24 mouse cellular contexts compared by ENCODE assay signal in the genomic region with DNA sequence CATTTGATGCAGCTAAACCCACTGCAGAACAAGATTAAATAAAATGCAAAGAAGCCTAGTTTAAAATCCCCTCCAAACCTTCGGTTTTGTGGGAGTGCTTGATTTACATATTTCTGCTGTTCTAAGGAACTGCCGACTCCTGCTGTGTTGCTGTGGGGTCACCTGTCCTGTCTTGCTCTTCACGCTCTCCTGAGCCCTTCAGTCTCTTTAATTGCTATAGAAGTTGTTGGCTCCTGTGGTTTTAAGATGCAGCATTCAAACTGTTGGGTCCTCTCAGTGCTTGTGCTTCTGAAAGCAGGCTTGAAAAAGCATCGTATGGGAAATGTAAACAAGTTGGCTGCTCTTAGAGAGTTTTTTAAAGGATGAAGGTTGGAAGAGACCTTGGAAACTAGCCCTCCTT. TPM values are rescaled to one million over a fixed set of nuclear protein-coding genes. Genes with fewer than 3 reads are reported as not detected.
A peak's percentile ranks its signal among the peaks of the same experiment; 100 is the strongest.
DNase-seq lines count a peak whose midpoint lies in the region; ATAC-seq and TF ChIP-seq lines count a peak whose summit lies in the region.
"Had no signal": no experiment of that assay in that cellular context is flagged by ENCODE, and none has a peak within 500 bp of the region (broad histone marks: within the 10 kb centered on the region; RNA-seq: fewer than 3 reads in every experiment).

No protein-coding gene starts in this region.

- ATAC-seq in kidney, embryonic 14.5 days (ENCODE audit: low FRiP score, low TSS enrichment) = no peak
- ATAC-seq in liver, embryonic 12.5 days = no peak
- ATAC-seq in stomach, postnatal 0 days (ENCODE audit: low FRiP score, low TSS enrichment) = no peak
- no peak for ATAC-seq in forebrain, embryonic 13.5 days
- ATAC-seq: hindbrain, embryonic 16.5 days; intestine, embryonic 16.5 days had no signal

- H3K4me3 ChIP-seq in gastrocnemius, adult 2 months = no peak overlapping the region
- H3K4me3 ChIP-seq in kidney, embryonic 14.5 days (ENCODE audit: low read length) = no peak overlapping the region
- H3K4me3 ChIP-seq in liver, embryonic 12.5 days = no peak overlapping the region
- no peak overlapping the region for H3K4me3 ChIP-seq in stomach, postnatal 0 days (ENCODE audit: low read depth, low read length)
- no peak overlapping the region for H3K4me3 ChIP-seq in forebrain, embryonic 13.5 days
- H3K4me3 ChIP-seq: embryonic facial prominence, embryonic 13.5 days; forebrain, embryonic 10.5 days; midbrain, embryonic 12.5 days; neural tube, embryonic 13.5 days had no signal

- intact Hi-C loops in gastrocnemius, adult 2 months (cut with DNase I) = no loop called here
- intact Hi-C loops in gastrocnemius, postnatal 14 days (cut with DNase I; ENCODE audit: low total_unique reads) = no loop called here

- H3K36me3 ChIP-seq in kidney, embryonic 14.5 days (ENCODE audit: control insufficient read depth, insufficient read depth, low read length) = no peaks in the 10 kb centered on the region
- peaks cover 20% of the 10 kb centered on the region for H3K36me3 ChIP-seq in liver, embryonic 12.5 days
- H3K36me3 ChIP-seq in stomach, postnatal 0 days (ENCODE audit: control insufficient read depth, insufficient read depth, low read length) = no peaks in the 10 kb centered on the region
- no peaks in the 10 kb centered on the region for H3K36me3 ChIP-seq in forebrain, embryonic 13.5 days (ENCODE audit: poor library complexity, severe bottlenecking)
- H3K36me3 ChIP-seq: forebrain, embryonic 10.5 days; midbrain, embryonic 12.5 days; neural tube, embryonic 13.5 days had no signal

- peak overlapping the region; percentile 10; the same call in 1 of the 2 replicates for H3K4me2 ChIP-seq in kidney, embryonic 14.5 days (replicated peaks; ENCODE audit: low read depth, low read length)
- H3K4me2 ChIP-seq in liver, embryonic 12.5 days = peak overlapping the region; percentile 65
- H3K4me2 ChIP-seq in stomach, postnatal 0 days (replicated peaks; ENCODE audit: low read depth) = no peak overlapping the region
- H3K4me2 ChIP-seq in forebrain, embryonic 13.5 days = no peak overlapping the region
- H3K4me2 ChIP-seq: embryonic facial prominence, embryonic 13.5 days; lung, embryonic 14.5 days; midbrain, embryonic 12.5 days; neural tube, embryonic 13.5 days had no signal

- H3K27ac ChIP-seq in gastrocnemius, adult 2 months = peak overlapping the region; percentile 57; the same call in 1 of the 2 replicates
- H3K27ac ChIP-seq in kidney, embryonic 14.5 days (ENCODE audit: low read depth, low read length) = no peak overlapping the region
- H3K27ac ChIP-seq in liver, embryonic 12.5 days = peak overlapping the region; percentile 97
- H3K27ac ChIP-seq in stomach, postnatal 0 days (replicated peaks) = peak overlapping the region; percentile 25; the same call in 1 of the 2 replicates
- H3K27ac ChIP-seq in forebrain, embryonic 13.5 days = no peak overlapping the region
- H3K27ac ChIP-seq: embryonic facial prominence, embryonic 13.5 days; midbrain, embryonic 12.5 days; neural tube, embryonic 13.5 days had no signal

- no peak overlapping the region for H3K9ac ChIP-seq in kidney, embryonic 14.5 days (ENCODE audit: low read depth, low read length)
- peak overlapping the region; percentile 65 for H3K9ac ChIP-seq in liver, embryonic 12.5 days
- H3K9ac ChIP-seq in stomach, postnatal 0 days (ENCODE audit: low read length) = no peak overlapping the region
- H3K9ac ChIP-seq in forebrain, embryonic 13.5 days = no peak overlapping the region
- H3K9ac ChIP-seq: embryonic facial prominence, embryonic 13.5 days; lung, embryonic 14.5 days; midbrain, embryonic 12.5 days; neural tube, embryonic 13.5 days had no signal

- TF ChIP-seq CTCF in gastrocnemius, adult 2 months (IDR thresholded peaks at IDR 0.05) = no peak
- no peak for TF ChIP-seq CTCF in stomach, postnatal 0 days (IDR thresholded peaks at IDR 0.05; ENCODE audit: low read depth)

- H3K9me3 ChIP-seq in kidney, embryonic 14.5 days (ENCODE audit: control insufficient read depth, low read length) = no peaks in the 10 kb centered on the region
- H3K9me3 ChIP-seq in liver, embryonic 12.5 days (replicated peaks) = 0 out of 2 replicates have a peak, but pooled peaks cover 2% of the 10 kb centered on the region
- H3K9me3 ChIP-seq in stomach, postnatal 0 days (ENCODE audit: control insufficient read depth, low read length) = no peaks in the 10 kb centered on the region
- H3K9me3 ChIP-seq in forebrain, embryonic 13.5 days (replicated peaks) = no peaks in the 10 kb centered on the region
- H3K9me3 ChIP-seq: embryonic facial prominence, embryonic 13.5 days; forebrain, embryonic 10.5 days; midbrain, embryonic 12.5 days; neural tube, embryonic 13.5 days had no signal

- peaks cover 13% of the 10 kb centered on the region; the same call in 1 of the 2 replicates for H3K4me1 ChIP-seq in kidney, embryonic 14.5 days (ENCODE audit: control insufficient read depth, insufficient read depth, low read length)
- peaks cover 75% of the 10 kb centered on the region for H3K4me1 ChIP-seq in liver, embryonic 12.5 days
- H3K4me1 ChIP-seq in stomach, postnatal 0 days (replicated peaks; ENCODE audit: control insufficient read depth, insufficient read depth) = no peaks in the 10 kb centered on the region
- peaks cover 17% of the 10 kb centered on the region for H3K4me1 ChIP-seq in forebrain, embryonic 13.5 days

- no peak for DNase-seq in gastrocnemius, adult 2 months
- DNase-seq in gastrocnemius, postnatal 14 days = no peak
- no peak for DNase-seq in kidney, adult 9 months
- DNase-seq in stomach, postnatal 0 days (ENCODE audit: low spot score) = no peak
- DNase-seq in testis, postnatal 14 days (ENCODE audit: low spot score) = no peak
- DNase-seq: adrenal gland, adult 8-10 months; cerebellum, adult 9-11 months; heart, postnatal 14 days; lung, embryonic 14.5 days; thymus, adult 18-20 months had no signal

- no peaks in the 10 kb centered on the region for H3K27me3 ChIP-seq in kidney, embryonic 14.5 days (ENCODE audit: control insufficient read depth, insufficient read depth, low read length)
- no peaks in the 10 kb centered on the region for H3K27me3 ChIP-seq in liver, embryonic 12.5 days (replicated peaks)
- no peaks in the 10 kb centered on the region for H3K27me3 ChIP-seq in stomach, postnatal 0 days (ENCODE audit: control insufficient read depth, insufficient read depth, low read length)
- no peaks in the 10 kb centered on the region for H3K27me3 ChIP-seq in forebrain, embryonic 13.5 days
- H3K27me3 ChIP-seq: CH12.LX; embryonic facial prominence, embryonic 13.5 days; midbrain, embryonic 12.5 days had no signal

- 33% methylated on average over 4 of the region's 4 CpGs for WGBS in kidney, embryonic 14.5 days
- 57% methylated on average over 4 of the region's 4 CpGs for WGBS in liver, embryonic 12.5 days (ENCODE audit: insufficient replicate concordance)
- 44% methylated on average over 4 of the region's 4 CpGs for WGBS in stomach, postnatal 0 days
- WGBS in forebrain, embryonic 13.5 days = 44% methylated on average over 4 of the region's 4 CpGs

- TF ChIP-seq EP300 in stomach, postnatal 0 days (optimal IDR thresholded peaks at IDR 0.05) = no peak

RNA-seq across cellular contexts. Expression of gene Dennd2c, which starts 25.8 kb away (rescaled TPM):
- 1 to 10 TPM; 2.3 to 2.5 TPM for total RNA-seq in gastrocnemius, adult 2 months (2021)
- 1 to 10 TPM; 2.9 to 4.7 TPM for total RNA-seq in gastrocnemius, postnatal 14 days (2021)
- 2.2 and 3.6 TPM in 2 replicates for polyA plus RNA-seq in kidney, embryonic 14.5 days (2014; fragmentation: Nextera tagmentation; extraction: Ambion mirVana)
- 13.0 and 13.1 TPM in 2 replicates for polyA plus RNA-seq in liver, embryonic 12.5 days (2016; fragmentation: Nextera tagmentation; extraction: Ambion mirVana)
- polyA plus RNA-seq in stomach, postnatal 0 days (2015; fragmentation: Nextera tagmentation; extraction: Ambion mirVana) = 5.6 and 6.8 TPM in 2 replicates
- 0.75 and 1.3 TPM in 2 replicates for polyA plus RNA-seq in forebrain, embryonic 13.5 days (2015; fragmentation: Nextera tagmentation; extraction: Ambion mirVana)

RNA-seq across cellular contexts. Expression of gene Bcas2, which starts 43.2 kb away (rescaled TPM):
- total RNA-seq in gastrocnemius, adult 2 months (2021) = 10 to 100 TPM; 41.3 to 51.7 TPM
- 10 to 100 TPM; 40.3 to 47.4 TPM for total RNA-seq in gastrocnemius, postnatal 14 days (2021)
- polyA plus RNA-seq in kidney, embryonic 14.5 days (2014; fragmentation: Nextera tagmentation; extraction: Ambion mirVana) = 195 and 223 TPM in 2 replicates
- polyA plus RNA-seq in liver, embryonic 12.5 days (2016; fragmentation: Nextera tagmentation; extraction: Ambion mirVana) = 235 and 237 TPM in 2 replicates
- polyA plus RNA-seq in stomach, postnatal 0 days (2015; fragmentation: Nextera tagmentation; extraction: Ambion mirVana) = 104 and 109 TPM in 2 replicates
- 254 and 269 TPM in 2 replicates for polyA plus RNA-seq in forebrain, embryonic 13.5 days (2015; fragmentation: Nextera tagmentation; extraction: Ambion mirVana)

RNA-seq across cellular contexts. Expression of gene Ampd1, which starts 54.4 kb away (rescaled TPM):
- total RNA-seq in gastrocnemius, adult 2 months (2021) = 1,000 to 10,000 TPM; 1,020 to 1,179 TPM
- total RNA-seq in gastrocnemius, postnatal 14 days (2021) = 100 to 1,000 TPM; 685 to 695 TPM
- polyA plus RNA-seq in kidney, embryonic 14.5 days (2014; fragmentation: Nextera tagmentation; extraction: Ambion mirVana) = not detected in 2 replicates
- polyA plus RNA-seq in liver, embryonic 12.5 days (2016; fragmentation: Nextera tagmentation; extraction: Ambion mirVana) = 0.12 and 0.13 TPM in 2 replicates
- 0.19 and 0.28 TPM in 2 replicates for polyA plus RNA-seq in stomach, postnatal 0 days (2015; fragmentation: Nextera tagmentation; extraction: Ambion mirVana)
- not detected in 2 replicates for polyA plus RNA-seq in forebrain, embryonic 13.5 days (2015; fragmentation: Nextera tagmentation; extraction: Ambion mirVana)
- total RNA-seq: adrenal gland, adult 8-10 months; CH12.LX; granulocyte monocyte progenitor cell, adult 5-6 weeks; heart, postnatal 14 days; layer of hippocampus, postnatal 10 days had no signal
- polyA plus RNA-seq: forebrain, embryonic 10.5 days; hindbrain, embryonic 16.5 days; intestine, embryonic 16.5 days; limb, embryonic 11.5 days; macrophage; neural tube, embryonic 13.5 days had no signal

Comparison
In these comparisons a context has a peak if more than half of its experiments do, and no peak if none do; other contexts are left out.
1. H3K27ac ChIP-seq: peak in gastrocnemius, adult 2 months (single experiment), liver, embryonic 12.5 days (single experiment) and stomach, postnatal 0 days (single experiment); none in kidney, embryonic 14.5 days (single experiment) and forebrain, embryonic 13.5 days (single experiment).
2. H3K4me2 ChIP-seq: peak in kidney, embryonic 14.5 days (single experiment) and liver, embryonic 12.5 days (single experiment); none in stomach, postnatal 0 days (single experiment) and forebrain, embryonic 13.5 days (single experiment).